Mouse (Mus musculus): Measurements from ENCODE around the gene Casp12. TPM values are rescaled to one million over a fixed set of nuclear protein-coding genes. Genes with fewer than 3 reads are reported as not detected.
"Not testable (repeated sequence)": the region's sequence is repeated elsewhere in the genome, so short reads cannot be mapped to it uniquely, and the experiment has no call there.

Gene Casp12
- polyA plus RNA-seq, 1 experiment from 2014 or later: 1.5 TPM

DNA sequence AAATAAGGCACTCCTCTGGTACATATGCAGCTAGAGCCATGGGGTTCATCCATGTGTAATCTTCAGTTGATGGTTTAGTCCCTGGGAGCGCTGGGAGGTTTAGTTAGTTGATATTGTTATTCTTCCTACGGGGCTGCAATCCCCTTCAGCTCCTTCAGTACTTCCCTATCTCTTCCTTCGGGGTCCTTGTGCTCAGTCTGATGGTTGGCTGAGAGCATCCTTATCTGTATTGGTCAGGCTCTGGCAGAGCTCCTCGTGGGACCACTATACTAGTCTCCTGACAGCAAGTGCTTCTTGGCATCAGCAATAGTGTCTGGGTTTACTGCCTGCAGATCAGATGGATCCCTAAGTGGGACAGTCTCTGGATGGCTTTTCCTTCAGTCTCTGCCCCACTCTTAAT lies 2.2 kb downstream of the Casp12 start:
- Histone ChIP-seq H3K9ac (no peak overlapping the region), H3K36me3 (no peaks in the 10 kb centered on the region), H3K4me3 (no peak overlapping the region), H3K4me1 (no peaks in the 10 kb centered on the region), H3K9me3 (0 out of 2 replicates have a peak, but pooled peaks cover 3% of the 10 kb centered on the region), H3K27me3 (no peaks in the 10 kb centered on the region), H3K27ac (no peak overlapping the region), H3K4me2 (replicated peaks) (no peak overlapping the region)
- ATAC-seq (ENCODE audit: low FRiP score, low read depth): no peak
- WGBS: 87% methylated on average over 4 of the region's 4 CpGs

DNA sequence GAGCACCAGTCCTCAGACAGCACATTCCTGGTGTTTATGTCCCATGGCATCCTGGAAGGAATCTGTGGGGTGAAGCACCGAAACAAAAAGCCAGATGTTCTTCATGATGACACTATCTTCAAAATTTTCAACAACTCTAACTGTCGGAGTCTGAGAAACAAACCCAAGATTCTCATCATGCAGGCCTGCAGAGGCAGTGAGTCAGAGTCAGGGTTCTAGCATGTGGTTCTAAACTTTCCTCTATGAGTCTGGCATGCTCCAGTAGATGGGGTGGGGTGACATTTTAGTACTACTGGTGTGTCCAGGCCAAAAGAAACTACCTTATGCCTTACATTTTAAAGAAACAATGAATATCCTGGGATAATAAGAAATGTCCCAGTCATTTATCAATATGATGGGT lies 8.4 kb downstream of the Casp12 start:
- WGBS: 75% methylated on average over 2 of the region's 2 CpGs
- Histone ChIP-seq H3K4me1 (no peaks in the 10 kb centered on the region), H3K4me2 (replicated peaks) (no peak overlapping the region), H3K4me3 (no peak overlapping the region), H3K36me3 (no peaks in the 10 kb centered on the region), H3K9me3 (no peaks in the 10 kb centered on the region), H3K27ac (no peak overlapping the region), H3K27me3 (no peaks in the 10 kb centered on the region), H3K9ac (no peak overlapping the region)
- no peak for ATAC-seq (ENCODE audit: low FRiP score, low read depth)

DNA sequence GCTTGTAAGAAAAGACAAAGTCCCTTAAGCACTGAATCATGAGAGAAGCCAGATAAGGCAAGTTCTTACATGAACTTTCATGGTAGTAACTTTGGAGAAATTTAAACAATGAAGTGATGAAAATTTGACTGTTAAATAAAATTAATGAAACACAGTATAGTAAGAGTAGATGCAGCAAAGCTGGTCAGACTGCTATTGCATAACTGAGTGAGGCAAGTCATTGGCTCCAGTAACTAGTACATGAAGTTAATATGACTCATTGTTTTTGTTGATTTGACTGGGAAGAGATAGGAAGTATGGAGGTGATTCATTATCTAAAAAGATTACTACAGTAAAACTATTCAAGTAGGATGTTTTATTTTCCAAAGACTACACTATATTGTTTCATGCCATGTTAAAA lies 11.6 kb downstream of the Casp12 start:
- Histone ChIP-seq H3K27me3 (no peaks in the 10 kb centered on the region), H3K9ac (no peak overlapping the region), H3K4me3 (no peak overlapping the region), H3K36me3 (no peaks in the 10 kb centered on the region), H3K9me3 (no peaks in the 10 kb centered on the region), H3K4me2 (replicated peaks) (no peak overlapping the region), H3K27ac (no peak overlapping the region), H3K4me1 (no peaks in the 10 kb centered on the region)
- ATAC-seq (ENCODE audit: low FRiP score, low read depth): no peak

GRCm38 (mm10) chr9:5393561-5393960 lies 48.3 kb downstream of the Casp12 start:
- no peaks in the 10 kb centered on the region for H3K27me3 ChIP-seq
- H3K4me1 ChIP-seq: no peaks in the 10 kb centered on the region
- no peak overlapping the region for H3K9ac ChIP-seq
- H3K4me3 ChIP-seq: no peak overlapping the region
- H3K4me2 ChIP-seq (replicated peaks): no peak overlapping the region
- H3K27ac ChIP-seq: no peak overlapping the region
- H3K36me3 ChIP-seq: no peaks in the 10 kb centered on the region
- no peaks in the 10 kb centered on the region for H3K9me3 ChIP-seq
- no peak for ATAC-seq (ENCODE audit: low FRiP score, low read depth)

- not testable (repeated sequence) for H3K4me1 ChIP-seq; H3K27me3 ChIP-seq; H3K4me3 ChIP-seq; H3K4me2 ChIP-seq (replicated peaks); H3K36me3 ChIP-seq; H3K9me3 ChIP-seq; H3K27ac ChIP-seq; H3K9ac ChIP-seq; ATAC-seq (ENCODE audit: low FRiP score, low read depth)
- WGBS: 86% methylated on average over 5 of the region's 5 CpGs
Measured at GRCm38 (mm10) chr9:5395861-5396260, 50.6 kb downstream of the Casp12 start.

- no peaks in the 10 kb centered on the region for H3K9me3 ChIP-seq
- no peaks in the 10 kb centered on the region for H3K36me3 ChIP-seq
- no peaks in the 10 kb centered on the region for H3K4me1 ChIP-seq
- no peak for ATAC-seq (ENCODE audit: low FRiP score, low read depth)
- H3K4me2 ChIP-seq (replicated peaks): no peak overlapping the region
- H3K4me3 ChIP-seq: no peak overlapping the region
- H3K27me3 ChIP-seq: no peaks in the 10 kb centered on the region
- H3K9ac ChIP-seq: no peak overlapping the region
- 64% methylated on average over 1 of the region's 1 CpGs for WGBS
- no peak overlapping the region for H3K27ac ChIP-seq
Measured at GRCm38 (mm10) chr9:5410988-5411568, 65.8 kb downstream of the Casp12 start.

GRCm38 (mm10) chr9:5412446-5413111 lies 67.3 kb downstream of the Casp12 start:
- no peak for ATAC-seq (ENCODE audit: low FRiP score, low read depth)
- H3K9ac ChIP-seq: no peak overlapping the region
- no peak overlapping the region for H3K4me2 ChIP-seq (replicated peaks)
- H3K4me1 ChIP-seq: no peaks in the 10 kb centered on the region
- no peak overlapping the region for H3K27ac ChIP-seq
- H3K27me3 ChIP-seq: no peaks in the 10 kb centered on the region
- no peak overlapping the region for H3K4me3 ChIP-seq
- H3K36me3 ChIP-seq: no peaks in the 10 kb centered on the region
- no peaks in the 10 kb centered on the region for H3K9me3 ChIP-seq
- 44% methylated on average over 4 of the region's 4 CpGs for WGBS

DNA sequence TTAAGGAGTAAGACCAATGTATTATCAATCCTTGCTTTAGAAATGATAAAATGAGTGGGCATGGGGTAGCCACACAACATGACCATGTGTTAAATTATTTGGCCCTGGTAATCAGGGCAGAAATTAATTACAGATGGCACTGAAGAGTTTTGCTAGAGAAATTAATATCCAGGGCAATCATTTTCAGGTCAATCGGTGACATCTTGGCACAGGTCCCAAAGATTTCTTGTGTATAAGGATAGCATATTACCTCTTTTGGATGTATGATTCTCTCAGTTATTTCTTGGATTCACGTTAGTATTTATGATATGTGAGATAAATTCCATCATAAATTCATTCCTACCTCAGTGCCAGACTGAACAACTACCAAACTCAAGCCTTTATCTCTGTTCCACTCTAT lies 72.6 kb downstream of the Casp12 start:
- Histone ChIP-seq H3K9me3 (no peaks in the 10 kb centered on the region), H3K4me3 (no peak overlapping the region), H3K36me3 (no peaks in the 10 kb centered on the region), H3K27ac (no peak overlapping the region), H3K27me3 (no peaks in the 10 kb centered on the region), H3K9ac (no peak overlapping the region), H3K4me2 (replicated peaks) (no peak overlapping the region), H3K4me1 (no peaks in the 10 kb centered on the region)
- 74% methylated on average over 2 of the region's 2 CpGs for WGBS
- no peak for ATAC-seq (ENCODE audit: low FRiP score, low read depth)

Other genes with a start within 250 kb of the Casp12 start
- gene Casp1, start 46.9 kb upstream of the Casp12 start, polyA plus RNA-seq (2015; fragmentation: Nextera tagmentation; extraction: Ambion mirVana): 1.1 TPM in 2 replicates
- gene Casp4, start 36.6 kb upstream of the Casp12 start, polyA plus RNA-seq (2015; fragmentation: Nextera tagmentation; extraction: Ambion mirVana): 0.45 and 1.1 TPM in 2 replicates